Mouse (Mus musculus) myocyte (in vitro differentiated cells): Measurements from ENCODE around the gene Vps26b. TPM values are rescaled to one million over a fixed set of nuclear protein-coding genes. Genes with fewer than 3 reads are reported as not detected.
A peak's percentile ranks its signal among the peaks of the same experiment; 100 is the strongest.

Experiments
- H3K27me3 ChIP-seq: one replicate; pipeline ENCODE4 v1.6.1; 2011; ENCODE audit not compliant: control insufficient read depth, insufficient read depth, insufficient read length
- H3K36me3 ChIP-seq: one replicate; pipeline ENCODE4 v1.6.1; 2011; ENCODE audit not compliant: control insufficient read depth, insufficient read depth
- H3K4me2 ChIP-seq: one replicate; pipeline ENCODE4 v1.6.1; 2011; ENCODE audit warnings: low read depth, control low read depth
- H3K4me3 ChIP-seq: one replicate; pipeline ENCODE4 v1.5.1; 2011; ENCODE audit warnings: mild to moderate bottlenecking, control low read depth, moderate library complexity
- H3K79me2 ChIP-seq: one replicate; pipeline ENCODE4 v1.6.1; 2011; ENCODE audit not compliant: control insufficient read depth, insufficient read depth
- H3ac ChIP-seq: one replicate; pipeline ENCODE4 v1.6.1; 2011; ENCODE audit not compliant: control insufficient read depth, insufficient read length
- CEBPB ChIP-seq: IDR thresholded peaks from 2 replicates; pipeline ENCODE4 v1.6.1; 2011; ENCODE audit warnings: mild to moderate bottlenecking, moderate library complexity; ENCODE audit not compliant: poor library complexity, insufficient read depth, severe bottlenecking
- E2F4 ChIP-seq: IDR thresholded peaks from one replicate; pipeline ENCODE4 v1.6.1; 2011; ENCODE audit warnings: mild to moderate bottlenecking, control low read depth, moderate library complexity; ENCODE audit not compliant: insufficient read depth
- MAX ChIP-seq: IDR thresholded peaks from one replicate; pipeline ENCODE4 v1.6.1; 2011; ENCODE audit warnings: low read depth, mild to moderate bottlenecking, control low read depth
- MYOD1 ChIP-seq, 3 experiments: IDR thresholded peaks; one replicate each; pipeline ENCODE4 v1.6.1; 2011; ENCODE audit warnings: control low read depth in 2 of 3, low read depth in 2 of 3, mild to moderate bottlenecking in 2 of 3, moderate library complexity in 1 of 3; ENCODE audit not compliant: insufficient read length in 2 of 3, control insufficient read depth in 1 of 3
- MYOG ChIP-seq, 3 experiments: IDR thresholded peaks; one replicate each; pipeline ENCODE4 v1.6.1; 2011; ENCODE audit warnings: control low read depth in 2 of 3, low read depth in 2 of 3, mild to moderate bottlenecking in 2 of 3; ENCODE audit not compliant: insufficient read length in 2 of 3, control insufficient read depth in 1 of 3, insufficient read depth in 1 of 3
- POLR2A ChIP-seq: IDR thresholded peaks from one replicate; pipeline ENCODE4 v1.6.1; 2011; ENCODE audit warnings: low read depth, mild to moderate bottlenecking, control low read depth, moderate library complexity; ENCODE audit not compliant: insufficient read length
- POLR2AphosphoS2 ChIP-seq: IDR thresholded peaks from one replicate; pipeline ENCODE4 v1.6.1; 2011; ENCODE audit warnings: low read depth, control low read depth; ENCODE audit not compliant: insufficient read length
- REST ChIP-seq: IDR thresholded peaks from one replicate; pipeline ENCODE4 v1.6.1; 2011; ENCODE audit warnings: mild to moderate bottlenecking, control low read depth, moderate library complexity; ENCODE audit not compliant: insufficient read depth, insufficient read length
- SRF ChIP-seq: IDR thresholded peaks from one replicate; pipeline ENCODE4 v1.6.1; 2011; ENCODE audit warnings: low read depth; ENCODE audit not compliant: control insufficient read depth, insufficient read length
- TCF12 ChIP-seq: IDR thresholded peaks from one replicate; pipeline ENCODE4 v1.6.1; 2011; ENCODE audit warnings: mild to moderate bottlenecking, control low read depth; ENCODE audit not compliant: poor library complexity, insufficient read depth, severe bottlenecking
- TCF3 ChIP-seq: IDR thresholded peaks from one replicate; pipeline ENCODE4 v1.6.1; 2011; ENCODE audit warnings: low read depth, control low read depth; ENCODE audit not compliant: insufficient read length
- USF1 ChIP-seq: IDR thresholded peaks from one replicate; pipeline ENCODE4 v1.6.1; 2011; ENCODE audit warnings: low read depth, mild to moderate bottlenecking, control low read depth, moderate library complexity
- polyA plus RNA-seq: library from polyadenylated mRNA; unstranded; fragments of >200 nt; fragmentation: generic; extraction: Trizol; gene quantifications from one replicate; pipeline ENCODE4 v1.2.1, GENCODE M21; 2012; ENCODE audit warnings: missing spikeins

Gene Vps26b
- polyA plus RNA-seq, 1 experiment: 31.7 TPM

- peaks cover 12% of the 10 kb centered on the region for H3K79me2 ChIP-seq
- H3K4me3 ChIP-seq: no peak overlapping the region
- H3K4me2 ChIP-seq: no peak overlapping the region
- TF ChIP-seq TCF3: no peak
- no peak for TF ChIP-seq POLR2AphosphoS2
- TF ChIP-seq POLR2A: no peak
- TF ChIP-seq MAX: no peak
- TF ChIP-seq CEBPB: no peak
- no peak for TF ChIP-seq TCF12
- TF ChIP-seq E2F4: no peak
- TF ChIP-seq MYOG (IDR thresholded peaks at IDR 0.05; ENCODE audit: control insufficient read depth in 1 of 3, insufficient read depth in 1 of 3, insufficient read length in 2 of 3, low read depth in 2 of 3): no peak
- TF ChIP-seq REST: no peak
- H3K27me3 ChIP-seq: no peaks in the 10 kb centered on the region
- no peak overlapping the region for H3ac ChIP-seq
- H3K36me3 ChIP-seq: peaks cover 33% of the 10 kb centered on the region
Measured at GRCm38 (mm10) chr9:27005231-27005630, 24.6 kb downstream of the Vps26b start.

DNA sequence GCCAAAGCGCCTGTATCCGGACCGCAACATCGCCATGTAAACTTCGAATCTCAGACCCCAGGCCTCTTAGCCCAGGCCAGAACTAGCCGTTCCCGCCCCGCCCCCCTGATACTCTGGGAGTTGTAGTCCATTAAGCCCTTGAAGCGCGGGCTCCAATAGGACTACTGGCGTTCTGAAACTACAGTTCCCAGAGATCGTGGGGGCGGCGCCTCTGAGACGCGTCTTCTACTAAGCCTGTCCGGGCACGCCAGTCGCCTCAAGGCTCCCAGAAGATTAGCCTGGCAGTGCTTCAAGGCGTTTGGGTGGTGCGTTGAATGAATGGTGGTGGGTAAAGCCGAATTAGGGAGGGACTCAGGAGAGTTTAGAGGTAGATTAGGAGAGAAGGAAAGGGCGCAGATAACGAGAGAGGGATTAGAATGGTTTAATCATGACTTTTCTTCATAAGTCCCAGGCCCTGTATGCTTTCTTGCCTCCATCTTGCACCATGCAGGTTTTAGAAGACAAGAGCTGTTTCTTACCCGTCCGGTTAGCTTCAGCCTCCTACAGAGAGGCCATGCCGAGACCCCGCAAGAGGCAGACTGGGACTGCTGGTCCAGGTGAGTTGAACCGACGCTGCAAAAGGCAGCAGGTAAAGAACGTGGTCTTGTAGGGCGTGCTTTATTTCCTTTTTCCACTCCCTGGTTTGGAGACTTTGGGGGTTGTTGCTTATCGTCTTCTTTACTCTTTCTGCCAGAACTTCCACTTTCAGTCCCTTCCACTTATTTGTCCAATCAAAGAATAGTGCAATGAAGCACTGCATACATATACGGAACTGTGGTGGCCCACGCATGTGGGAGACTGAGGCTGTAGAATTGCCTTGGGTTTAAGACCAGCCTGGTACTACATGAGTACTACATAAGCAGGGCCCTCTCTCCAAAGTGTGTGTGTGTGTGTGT, 30.1 kb downstream of the Vps26b start, which contains the start of the genes Acad8 and Thyn1:
Gene Acad8 (minus strand): TSS at position 106 of the 935 bp plus-strand sequence.
Gene Thyn1 (plus strand): TSS at position 250 of the 935 bp plus-strand sequence.
- H3K4me3 ChIP-seq: peak within 1 kb of the TSS; percentile 94
- H3K4me2 ChIP-seq: peak within 1 kb of the TSS; percentile 82
- no peaks in the 10 kb centered on the region for H3K27me3 ChIP-seq
- H3ac ChIP-seq: peak within 1 kb of the TSS; percentile 77
- peaks cover 7% of the 10 kb centered on the region for H3K36me3 ChIP-seq
- TF ChIP-seq CEBPB (peak; percentile 62; the same call in 1 of the 2 replicates), POLR2A (peak; percentile 76), POLR2AphosphoS2 (peak; percentile 74), MAX (no peak)
- H3K79me2 ChIP-seq: peaks cover 40% of the 10 kb centered on the region

GRCm38 (mm10) chr9:26998669-26999460, 31.0 kb downstream of the Vps26b start:
- Histone ChIP-seq H3K4me3 (peak overlapping the region; percentile 94), H3K36me3 (peaks cover 7% of the 10 kb centered on the region), H3ac (peak overlapping the region; percentile 77), H3K4me2 (peak overlapping the region; percentile 82), H3K79me2 (peaks cover 40% of the 10 kb centered on the region), H3K27me3 (no peaks in the 10 kb centered on the region)
- TF ChIP-seq TCF12: no peak
- TF ChIP-seq MAX: no peak
- TF ChIP-seq MYOG (IDR thresholded peaks at IDR 0.05; ENCODE audit: control insufficient read depth in 1 of 3, insufficient read depth in 1 of 3, insufficient read length in 2 of 3, low read depth in 2 of 3): no peak
- no peak for TF ChIP-seq MYOD1 (IDR thresholded peaks at IDR 0.05; ENCODE audit: control insufficient read depth in 1 of 3, insufficient read length in 2 of 3, low read depth in 2 of 3)
- TF ChIP-seq REST: no peak
- TF ChIP-seq POLR2AphosphoS2: no peak
- no peak for TF ChIP-seq CEBPB
- TF ChIP-seq TCF3: no peak
- no peak for TF ChIP-seq SRF
- no peak for TF ChIP-seq E2F4
- TF ChIP-seq USF1: no peak
- TF ChIP-seq POLR2A: no peak

- no peak overlapping the region for H3ac ChIP-seq
- TF ChIP-seq REST (no peak), SRF (no peak), TCF12 (no peak), POLR2A (no peak), CEBPB (no peak), POLR2AphosphoS2 (no peak), TCF3 (no peak), E2F4 (no peak), USF1 (no peak), MYOD1 (IDR thresholded peaks at IDR 0.05; ENCODE audit: control insufficient read depth in 1 of 3, insufficient read length in 2 of 3, low read depth in 2 of 3) (no peak), MYOG (IDR thresholded peaks at IDR 0.05; ENCODE audit: control insufficient read depth in 1 of 3, insufficient read depth in 1 of 3, insufficient read length in 2 of 3, low read depth in 2 of 3) (no peak), MAX (no peak)
- peaks cover 40% of the 10 kb centered on the region for H3K79me2 ChIP-seq
Measured at GRCm38 (mm10) chr9:26997501-26997900, 32.4 kb downstream of the Vps26b start.

More at GRCm38 (mm10) chr9:26997501-26997900, 32.4 kb downstream of the Vps26b start:
- no peaks in the 10 kb centered on the region for H3K36me3 ChIP-seq
- H3K4me2 ChIP-seq: no peak overlapping the region
- no peaks in the 10 kb centered on the region for H3K27me3 ChIP-seq
- no peak overlapping the region for H3K4me3 ChIP-seq
